Mouse (Mus musculus): ENCODE results near the gene Gm26965. TPM values are rescaled to one million over a fixed set of nuclear protein-coding genes. Genes with fewer than 3 reads are reported as not detected.

Gene Gm26965
- 0.16 TPM in 1 of 2 replicates, not detected in the other for polyA plus RNA-seq (2015; fragmentation: Nextera tagmentation; extraction: Ambion mirVana)

- Histone ChIP-seq H3K4me2 (ENCODE audit: low read length) (peak within 1 kb of the TSS; percentile 85), H3K9ac (ENCODE audit: low read depth, low read length) (peak within 1 kb of the TSS; percentile 83), H3K36me3 (ENCODE audit: control insufficient read depth, insufficient read depth, low read length) (peaks cover under 1% of the 10 kb centered on the region; the same call in 1 of the 2 replicates), H3K4me3 (ENCODE audit: low read length) (peak within 1 kb of the TSS; percentile 86), H3K9me3 (ENCODE audit: control insufficient read depth, low read length) (no peaks in the 10 kb centered on the region), H3K4me1 (ENCODE audit: control insufficient read depth, insufficient read depth, low read depth, low read length) (peaks cover 16% of the 10 kb centered on the region), H3K27ac (ENCODE audit: low read depth, low read length) (peak within 1 kb of the TSS; percentile 80), H3K27me3 (replicated peaks; ENCODE audit: control insufficient read depth, insufficient read depth, low read length) (no peaks in the 10 kb centered on the region)
- WGBS, result under 1% methylated on average over 27 of the region's 27 CpGs
- peak; percentile 99 for ATAC-seq
Measured at GRCm38 (mm10) chr13:67525753-67526410, at the start of gene Gm26965, which contains the start of gene Zfp87. Gene Gm26965, minus strand, starts transcription at chr13:67526151. Gene Zfp87, minus strand, starts transcription at chr13:67526177.

GRCm38 (mm10) chr13:67572591-67573189, 46.7 kb upstream of the Gm26965 start:
- Histone ChIP-seq H3K27me3 (replicated peaks; ENCODE audit: control insufficient read depth, insufficient read depth, low read length) (no peaks in the 10 kb centered on the region), H3K4me3 (ENCODE audit: low read length) (no peak overlapping the region), H3K4me2 (ENCODE audit: low read length) (no peak overlapping the region), H3K9ac (ENCODE audit: low read depth, low read length) (no peak overlapping the region), H3K36me3 (ENCODE audit: control insufficient read depth, insufficient read depth, low read length) (no peaks in the 10 kb centered on the region), H3K9me3 (ENCODE audit: control insufficient read depth, low read length) (no peaks in the 10 kb centered on the region), H3K4me1 (ENCODE audit: control insufficient read depth, insufficient read depth, low read depth, low read length) (no peaks in the 10 kb centered on the region), H3K27ac (ENCODE audit: low read depth, low read length) (no peak overlapping the region)
- no peak for ATAC-seq
- 77% methylated on average over 5 of the region's 5 CpGs for WGBS

- Histone ChIP-seq H3K27ac (ENCODE audit: low read depth, low read length) (peak within 1 kb of the TSS; percentile 90), H3K27me3 (replicated peaks; ENCODE audit: control insufficient read depth, insufficient read depth, low read length) (no peaks in the 10 kb centered on the region), H3K4me2 (ENCODE audit: low read length) (peak within 1 kb of the TSS; percentile 70), H3K36me3 (ENCODE audit: control insufficient read depth, insufficient read depth, low read length) (no peaks in the 10 kb centered on the region), H3K4me3 (ENCODE audit: low read length) (peak within 1 kb of the TSS; percentile 84), H3K4me1 (ENCODE audit: control insufficient read depth, insufficient read depth, low read depth, low read length) (peaks cover 15% of the 10 kb centered on the region), H3K9ac (ENCODE audit: low read depth, low read length) (peak within 1 kb of the TSS; percentile 91), H3K9me3 (ENCODE audit: control insufficient read depth, low read length) (no peaks in the 10 kb centered on the region)
- WGBS, result 81% methylated on average over 4 of the region's 4 CpGs
- ATAC-seq, result no peak
Measured at GRCm38 (mm10) chr13:67553730-67554129, 27.8 kb upstream of the Gm26965 start, which contains the start of gene Zfp748. Gene Zfp748, minus strand, starts transcription at chr13:67553830.

GRCm38 (mm10) chr13:67552505-67553346, 26.8 kb upstream of the Gm26965 start:
- peak; percentile 100 for ATAC-seq
- Histone ChIP-seq H3K4me2 (ENCODE audit: low read length) (peak overlapping the region; percentile 70), H3K4me3 (ENCODE audit: low read length) (peak overlapping the region; percentile 84), H3K36me3 (ENCODE audit: control insufficient read depth, insufficient read depth, low read length) (no peaks in the 10 kb centered on the region), H3K4me1 (ENCODE audit: control insufficient read depth, insufficient read depth, low read depth, low read length) (peaks cover 15% of the 10 kb centered on the region), H3K9me3 (ENCODE audit: control insufficient read depth, low read length) (no peaks in the 10 kb centered on the region), H3K27me3 (replicated peaks; ENCODE audit: control insufficient read depth, insufficient read depth, low read length) (no peaks in the 10 kb centered on the region), H3K27ac (ENCODE audit: low read depth, low read length) (peak overlapping the region; percentile 90), H3K9ac (ENCODE audit: low read depth, low read length) (peak overlapping the region; percentile 91)
- WGBS, result under 1% methylated on average over 44 of the region's 44 CpGs

GRCm38 (mm10) chr13:67545941-67546340, 20.0 kb upstream of the Gm26965 start:
- Histone ChIP-seq H3K9ac (ENCODE audit: low read depth, low read length) (no peak overlapping the region), H3K27me3 (replicated peaks; ENCODE audit: control insufficient read depth, insufficient read depth, low read length) (no peaks in the 10 kb centered on the region), H3K4me2 (ENCODE audit: low read length) (no peak overlapping the region), H3K4me3 (ENCODE audit: low read length) (no peak overlapping the region), H3K4me1 (ENCODE audit: control insufficient read depth, insufficient read depth, low read depth, low read length) (no peaks in the 10 kb centered on the region; the same call in 1 of the 2 replicates), H3K9me3 (ENCODE audit: control insufficient read depth, low read length) (no peaks in the 10 kb centered on the region), H3K27ac (ENCODE audit: low read depth, low read length) (no peak overlapping the region), H3K36me3 (ENCODE audit: control insufficient read depth, insufficient read depth, low read length) (peaks cover 30% of the 10 kb centered on the region)
- 79% methylated on average over 1 of the region's 1 CpGs for WGBS
- ATAC-seq, result no peak

DNA sequence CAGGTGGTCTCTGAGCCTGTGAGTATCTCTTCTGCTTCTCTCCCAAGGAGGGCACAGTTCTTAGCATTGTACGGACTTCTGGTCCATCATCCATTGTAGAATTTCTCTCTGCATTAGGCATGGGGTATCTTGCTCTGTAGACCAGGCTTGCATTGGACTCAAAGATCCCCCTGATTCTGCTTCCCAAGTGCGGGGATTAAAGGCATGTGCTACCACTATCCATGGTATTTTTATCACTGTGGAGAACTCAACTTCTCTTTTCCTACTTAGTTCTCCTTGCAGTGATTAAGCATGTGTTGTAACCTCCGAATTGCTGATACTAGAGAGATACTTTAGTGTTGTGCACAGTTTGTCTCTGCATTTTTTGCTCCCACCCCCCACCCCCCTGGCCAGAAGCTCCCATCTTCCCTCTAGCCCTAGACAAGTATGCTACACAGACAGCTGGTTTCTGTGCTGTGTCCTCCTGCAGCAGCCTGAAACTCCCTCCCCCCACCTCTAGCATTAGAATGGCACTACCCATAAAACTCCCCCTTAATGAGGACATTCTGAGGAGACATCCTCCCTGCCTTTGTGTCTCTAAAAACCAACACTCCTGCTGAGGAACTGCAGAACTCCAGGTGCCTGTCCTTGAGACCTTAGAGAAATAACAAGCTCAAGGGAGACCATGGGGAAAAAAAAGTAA, 1.2 kb upstream of the Gm26965 start:
- Histone ChIP-seq H3K4me1 (ENCODE audit: control insufficient read depth, insufficient read depth, low read depth, low read length) (peaks cover 16% of the 10 kb centered on the region), H3K9ac (ENCODE audit: low read depth, low read length) (no peak overlapping the region), H3K4me3 (ENCODE audit: low read length) (no peak overlapping the region), H3K9me3 (ENCODE audit: control insufficient read depth, low read length) (no peaks in the 10 kb centered on the region; the same call in 1 of the 2 replicates), H3K36me3 (ENCODE audit: control insufficient read depth, insufficient read depth, low read length) (no peaks in the 10 kb centered on the region), H3K4me2 (ENCODE audit: low read length) (no peak overlapping the region), H3K27me3 (replicated peaks; ENCODE audit: control insufficient read depth, insufficient read depth, low read length) (no peaks in the 10 kb centered on the region), H3K27ac (ENCODE audit: low read depth, low read length) (no peak overlapping the region)
- ATAC-seq, result no peak
- 80% methylated on average over 3 of the region's 3 CpGs for WGBS

DNA sequence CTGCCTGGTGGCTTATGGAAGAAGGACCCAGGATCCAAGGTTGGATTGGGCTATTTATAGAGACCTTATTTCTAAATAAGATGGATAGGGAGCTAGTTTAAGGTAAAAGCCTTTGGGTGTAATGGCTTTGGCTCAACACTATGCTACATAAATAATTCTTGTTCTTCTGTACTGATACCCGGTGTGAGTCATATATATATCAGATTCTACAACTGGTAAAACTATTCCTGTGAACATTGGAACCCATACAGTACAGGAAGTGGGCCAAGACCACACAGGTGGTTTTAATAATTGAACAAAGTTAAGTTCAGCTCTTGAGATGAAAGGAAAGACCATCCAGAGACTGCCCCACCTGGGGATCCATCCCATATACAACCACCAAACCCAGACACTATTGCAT, 25.0 kb downstream of the Gm26965 start:
- H3K4me2 ChIP-seq (ENCODE audit: low read length), result peak overlapping the region; percentile 83; the same call in 1 of the 2 replicates
- peaks cover 8% of the 10 kb centered on the region for H3K4me1 ChIP-seq (ENCODE audit: control insufficient read depth, insufficient read depth, low read depth, low read length)
- H3K27me3 ChIP-seq (replicated peaks; ENCODE audit: control insufficient read depth, insufficient read depth, low read length), result no peaks in the 10 kb centered on the region
- no peaks in the 10 kb centered on the region for H3K9me3 ChIP-seq (ENCODE audit: control insufficient read depth, low read length)
- no peak for ATAC-seq
- no peaks in the 10 kb centered on the region for H3K36me3 ChIP-seq (ENCODE audit: control insufficient read depth, insufficient read depth, low read length)
- 94% methylated on average over 1 of the region's 1 CpGs for WGBS
- no peak overlapping the region for H3K9ac ChIP-seq (ENCODE audit: low read depth, low read length)
- no peak overlapping the region for H3K27ac ChIP-seq (ENCODE audit: low read depth, low read length)
- H3K4me3 ChIP-seq (ENCODE audit: low read length), result no peak overlapping the region

DNA sequence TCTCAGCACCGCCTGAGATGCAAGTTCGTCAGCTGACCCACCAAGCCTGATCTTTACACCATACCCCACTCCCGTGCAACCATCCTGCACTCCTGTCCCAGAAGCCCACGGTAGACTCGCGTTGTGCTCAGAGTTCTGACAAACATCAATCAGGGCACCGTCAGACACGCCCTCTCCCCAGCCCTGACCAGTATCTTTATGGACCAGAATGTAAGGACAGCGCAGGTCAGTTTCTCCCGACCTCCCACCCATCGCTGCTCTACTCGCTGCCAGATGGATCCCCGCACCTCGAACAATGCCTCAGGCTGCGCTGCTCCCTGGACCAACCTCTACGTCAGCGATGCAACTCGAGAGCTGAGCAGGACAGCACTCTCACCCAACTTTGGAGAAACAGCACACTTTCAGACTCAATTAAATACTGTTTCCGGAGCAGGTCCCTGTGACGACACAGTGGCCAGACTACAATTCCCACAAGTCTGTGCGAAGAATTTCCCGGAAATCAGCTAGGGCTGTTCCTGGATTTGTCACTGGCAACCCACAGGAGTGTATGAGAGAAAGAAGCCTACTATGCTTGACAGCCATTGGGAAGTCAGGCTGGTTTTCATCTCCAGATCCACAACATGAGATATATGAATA, 25.7 kb downstream of the Gm26965 start, which contains the start of gene Zfp58:
TSS of gene Zfp58 (minus strand) at position 472 of the 636 bp plus-strand sequence.
- H3K36me3 ChIP-seq (ENCODE audit: control insufficient read depth, insufficient read depth, low read length), result peaks cover 2% of the 10 kb centered on the region; the same call in 1 of the 2 replicates
- peaks cover under 1% of the 10 kb centered on the region; the same call in 1 of the 2 replicates for H3K9me3 ChIP-seq (ENCODE audit: control insufficient read depth, low read length)
- under 1% methylated on average over 22 of the region's 22 CpGs for WGBS
- H3K4me3 ChIP-seq (ENCODE audit: low read length), result peak within 1 kb of the TSS; percentile 58
- peak; percentile 99 for ATAC-seq
- H3K4me2 ChIP-seq (ENCODE audit: low read length), result peak within 1 kb of the TSS; percentile 83
- H3K9ac ChIP-seq (ENCODE audit: low read depth, low read length), result peak within 1 kb of the TSS; percentile 68
- 0 out of 2 replicates have a peak within 1 kb of the TSS, but pooled peaks have one; percentile 23 for H3K27ac ChIP-seq (ENCODE audit: low read depth, low read length)
- no peaks in the 10 kb centered on the region for H3K27me3 ChIP-seq (replicated peaks; ENCODE audit: control insufficient read depth, insufficient read depth, low read length)
- peaks cover 8% of the 10 kb centered on the region for H3K4me1 ChIP-seq (ENCODE audit: control insufficient read depth, insufficient read depth, low read depth, low read length)

All from hindbrain, embryonic 16.5 days (tissue).